Mouse (Mus musculus): Measurements from ENCODE around the gene Rab11fip3.

- TF ChIP-seq POLR2A (IDR thresholded peaks at IDR 0.05; ENCODE audit: insufficient read length, low read depth) (peak; percentile 88), MAX (IDR thresholded peaks at IDR 0.05; ENCODE audit: low read depth) (no peak), REST (IDR thresholded peaks at IDR 0.05; ENCODE audit: insufficient read depth, insufficient read length) (no peak)
Measured at GRCm38 (mm10) chr17:26095121-26095740, 25.9 kb upstream of the Rab11fip3 start, which contains the start of gene Nme4.

Data from myocyte (in vitro differentiated cells).